Mouse (Mus musculus) right cerebral cortex, postnatal 25 days (tissue): ENCODE measurements at regions not wholly inside any gene's neighbourhood (a gene's known extent, or its start where the extent isn't known, plus 50 kb on each side); places are given as distances from the start of the nearest gene placed in this dataset.
"Not testable (repeated sequence)": the region's sequence is repeated elsewhere in the genome, so short reads cannot be mapped to it uniquely, and the experiment has no call there.

Experiments used
- DNase-seq: peaks from one replicate; pipeline ENCODE4 v3.0.0; 2022

- no peak for DNase-seq
Measured at GRCm38 (mm10) chr12:54516463-54516862, 139.9 kb downstream of the Sptssa start.

DNA sequence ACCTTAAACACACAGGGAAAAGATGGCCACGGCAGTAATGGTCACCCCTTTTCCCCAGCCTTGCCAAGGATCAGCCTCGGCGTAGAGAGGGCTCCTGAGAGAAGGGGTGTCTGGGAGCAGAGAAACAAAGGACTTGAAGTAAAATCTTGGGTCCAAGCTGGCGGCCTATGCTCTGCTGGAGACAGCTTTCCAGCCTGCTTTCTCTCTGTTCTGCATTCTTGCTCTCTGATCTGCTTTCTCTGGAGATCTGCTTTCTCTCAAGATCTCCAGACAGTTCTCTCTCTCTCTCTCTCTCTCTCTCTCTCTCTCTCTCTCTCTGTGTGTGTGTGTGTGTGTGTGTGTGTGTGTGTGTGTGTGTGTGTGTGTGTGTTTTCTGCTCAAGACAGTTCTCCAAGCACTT is 140.3 kb downstream of the Sptssa start:
- DNase-seq, result not testable (repeated sequence)

GRCm38 (mm10) chr12:54509903-54510302 is 146.5 kb downstream of the Sptssa start:
- DNase-seq, result no peak

- DNase-seq, result no peak
Measured at GRCm38 (mm10) chr12:54502775-54503174, 153.6 kb downstream of the Sptssa start.

DNA sequence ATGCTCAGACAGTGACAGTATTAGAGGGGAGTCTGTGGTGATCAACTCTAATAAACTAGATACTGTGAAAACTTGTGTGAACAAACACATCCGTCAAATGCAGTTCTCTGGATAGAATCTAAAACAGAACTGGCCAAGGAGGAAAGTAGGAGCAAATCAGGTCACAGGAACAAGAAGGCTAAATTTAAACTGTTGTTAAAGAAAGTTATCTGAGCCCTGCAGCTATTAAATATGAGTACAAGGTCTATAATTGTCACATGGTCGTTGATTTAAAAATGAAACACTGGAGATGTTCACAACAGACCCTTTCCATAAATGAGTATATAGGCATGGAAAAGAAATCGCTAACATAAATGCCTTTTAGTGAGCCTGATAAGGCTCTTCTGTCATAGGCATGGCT is 156.4 kb downstream of the Sptssa start:
- DNase-seq, result no peak

GRCm38 (mm10) chr12:54495701-54496374 is 160.5 kb downstream of the Sptssa start:
- no peak for DNase-seq

DNA sequence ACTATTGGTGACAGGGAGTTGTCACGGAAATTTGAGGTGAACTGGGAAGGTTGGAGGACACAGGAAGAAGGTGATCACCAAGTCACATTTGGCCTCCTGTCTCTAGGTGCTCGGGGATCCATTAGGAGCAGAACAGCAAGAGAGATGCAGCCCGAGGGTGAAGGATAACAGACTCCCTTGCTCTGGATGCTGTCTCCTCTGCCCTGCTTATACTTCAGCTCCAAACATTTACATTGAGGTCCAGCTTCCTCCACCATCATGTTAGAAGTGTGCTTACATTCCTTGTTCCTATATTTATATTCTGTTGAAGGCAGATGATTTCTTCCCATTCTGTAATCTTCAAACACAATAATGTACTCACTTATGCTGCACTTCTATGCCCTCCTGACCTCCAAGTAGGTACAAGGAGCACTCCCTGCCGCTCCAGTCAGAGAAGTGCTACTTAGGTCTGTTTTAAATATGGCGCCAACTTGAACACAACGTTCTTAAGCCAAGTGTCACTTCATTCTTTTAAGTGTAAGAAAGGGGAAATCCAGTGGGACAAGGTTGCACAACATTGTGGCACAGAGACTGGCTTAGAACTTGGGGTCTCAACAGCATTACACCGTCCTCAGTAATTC is 161.5 kb downstream of the Sptssa start:
- DNase-seq, result no peak

- DNase-seq, result no peak
Measured at GRCm38 (mm10) chr12:54492737-54493136, 163.6 kb downstream of the Sptssa start.

GRCm38 (mm10) chr12:54490460-54490859 is 165.9 kb downstream of the Sptssa start:
- no peak for DNase-seq

DNA sequence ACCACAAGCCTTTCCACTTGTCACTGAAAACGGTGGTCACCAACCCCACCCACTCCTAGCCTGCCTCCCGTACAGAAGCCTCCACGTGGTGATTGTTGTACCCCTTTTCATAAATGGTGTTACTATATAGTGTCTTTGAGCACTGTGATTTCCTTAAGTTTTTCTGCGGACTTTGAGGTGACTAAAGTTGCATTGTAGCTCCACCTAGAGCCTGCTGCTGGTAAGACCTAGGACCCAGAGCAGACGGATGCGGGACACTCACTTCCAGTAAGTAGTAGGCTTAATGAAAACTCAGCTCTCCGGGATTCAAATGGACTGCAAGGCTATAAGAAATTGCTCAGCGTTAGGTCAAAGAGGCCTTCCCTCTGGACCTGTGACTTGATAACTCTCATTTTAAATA is 166.7 kb downstream of the Sptssa start:
- DNase-seq, result peak; percentile 61

- DNase-seq, result no peak
Measured at GRCm38 (mm10) chr12:54487689-54488088, 168.7 kb downstream of the Sptssa start.

- DNase-seq, result no peak
Measured at GRCm38 (mm10) chr12:54482020-54482419, 174.4 kb downstream of the Sptssa start.

DNA sequence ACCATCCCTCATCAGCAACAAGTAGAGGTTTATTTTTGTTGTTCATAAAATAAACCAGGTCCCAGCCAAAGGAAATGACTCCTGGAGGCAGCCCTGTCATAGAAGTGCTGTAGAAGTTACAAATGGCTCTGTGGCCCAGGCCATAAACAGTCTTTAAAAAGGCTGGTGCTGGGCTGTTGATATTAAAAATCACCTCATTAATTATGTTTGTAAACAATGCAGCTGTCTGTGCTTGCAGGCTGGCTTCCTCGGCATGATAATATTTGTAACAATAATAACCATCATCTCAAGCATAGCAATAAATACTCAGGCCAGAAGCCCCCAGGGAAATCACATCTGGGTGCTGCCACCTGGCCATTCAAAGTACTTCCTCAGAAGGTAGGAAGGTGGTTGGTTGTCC is 176.5 kb downstream of the Sptssa start:
- no peak for DNase-seq

DNA sequence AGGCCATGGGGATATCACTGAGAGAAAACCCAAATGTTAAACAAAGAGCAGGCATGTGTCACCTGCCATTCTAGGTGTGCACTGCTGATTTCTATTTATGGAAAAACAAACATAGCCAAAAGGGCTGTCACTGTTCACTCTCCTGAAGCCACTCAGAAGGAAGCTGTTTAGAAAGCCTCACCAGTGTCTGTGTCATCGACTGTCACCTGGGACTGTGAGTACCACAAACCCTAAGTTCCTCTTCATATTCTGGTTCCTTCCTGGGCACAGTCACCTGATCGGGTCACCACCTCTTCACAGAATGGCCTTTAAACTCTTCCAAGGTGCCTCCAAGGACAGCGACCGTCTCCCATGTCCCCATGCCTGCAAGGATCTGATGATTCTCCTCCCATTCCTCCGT is 183.5 kb downstream of the Sptssa start:
- no peak for DNase-seq

DNA sequence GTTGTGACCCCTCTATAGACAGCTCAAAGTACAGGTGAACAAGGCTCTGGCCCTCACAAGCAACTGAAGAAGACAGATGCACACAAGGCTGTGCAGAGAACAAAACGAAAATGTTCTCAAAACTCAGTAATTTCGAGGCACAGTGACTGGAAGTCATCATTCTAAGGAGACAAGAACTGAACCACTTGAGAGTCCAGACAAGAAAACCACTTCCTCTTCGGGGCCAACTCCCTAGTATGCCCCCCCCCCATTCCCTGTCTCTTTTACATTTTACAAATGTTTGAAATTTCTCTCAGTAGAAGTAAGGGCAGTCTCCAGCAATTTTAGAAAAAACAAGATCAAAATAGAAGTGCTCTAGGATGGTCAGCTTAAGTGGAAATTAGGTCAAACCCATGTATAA is 184.0 kb downstream of the Sptssa start:
- no peak for DNase-seq

GRCm38 (mm10) chr12:54467635-54468034 is 188.7 kb downstream of the Sptssa start:
- no peak for DNase-seq

DNA sequence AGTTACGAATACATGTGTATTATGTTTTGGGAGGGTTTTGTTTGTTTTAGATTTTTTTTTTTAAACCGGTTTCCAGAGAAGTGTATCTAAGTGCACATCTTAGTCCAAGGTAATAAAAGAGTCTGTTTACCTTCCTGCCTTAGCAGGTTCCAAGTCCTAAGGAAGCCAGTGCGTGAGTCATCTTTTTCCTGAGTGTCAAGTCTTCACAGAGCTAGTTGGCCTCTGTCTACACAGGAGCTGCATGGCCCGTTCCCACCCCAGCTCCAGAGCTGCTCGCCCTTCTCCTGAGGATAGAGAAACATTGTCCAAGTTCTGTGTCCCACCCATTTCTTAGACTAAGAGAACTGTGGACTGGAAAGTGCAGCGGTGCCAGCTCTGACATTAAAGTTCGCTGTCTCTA is 192.6 kb downstream of the Sptssa start:
- no peak for DNase-seq

- no peak for DNase-seq
Measured at GRCm38 (mm10) chr12:54461411-54461810, 195.0 kb downstream of the Sptssa start.

DNA sequence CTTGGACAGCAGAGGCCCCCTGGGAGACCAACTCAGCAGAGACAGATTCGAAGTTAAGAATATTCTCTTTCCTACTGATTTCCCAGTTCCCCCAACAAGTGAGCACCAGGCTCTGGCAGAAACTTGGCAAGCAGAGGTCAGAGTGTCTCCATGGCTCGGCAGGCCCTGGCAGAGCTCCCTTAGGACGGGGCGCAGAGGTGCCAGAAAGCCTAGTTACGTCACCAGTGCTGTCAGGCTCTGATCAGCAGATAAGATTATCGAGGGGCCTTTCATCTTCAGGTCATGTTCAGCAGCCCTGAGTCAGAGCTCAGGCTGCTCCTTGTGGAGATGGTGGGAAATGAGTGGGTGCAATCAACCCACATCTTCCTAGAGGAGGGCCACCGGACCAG is 196.2 kb downstream of the Sptssa start:
- no peak for DNase-seq

DNA sequence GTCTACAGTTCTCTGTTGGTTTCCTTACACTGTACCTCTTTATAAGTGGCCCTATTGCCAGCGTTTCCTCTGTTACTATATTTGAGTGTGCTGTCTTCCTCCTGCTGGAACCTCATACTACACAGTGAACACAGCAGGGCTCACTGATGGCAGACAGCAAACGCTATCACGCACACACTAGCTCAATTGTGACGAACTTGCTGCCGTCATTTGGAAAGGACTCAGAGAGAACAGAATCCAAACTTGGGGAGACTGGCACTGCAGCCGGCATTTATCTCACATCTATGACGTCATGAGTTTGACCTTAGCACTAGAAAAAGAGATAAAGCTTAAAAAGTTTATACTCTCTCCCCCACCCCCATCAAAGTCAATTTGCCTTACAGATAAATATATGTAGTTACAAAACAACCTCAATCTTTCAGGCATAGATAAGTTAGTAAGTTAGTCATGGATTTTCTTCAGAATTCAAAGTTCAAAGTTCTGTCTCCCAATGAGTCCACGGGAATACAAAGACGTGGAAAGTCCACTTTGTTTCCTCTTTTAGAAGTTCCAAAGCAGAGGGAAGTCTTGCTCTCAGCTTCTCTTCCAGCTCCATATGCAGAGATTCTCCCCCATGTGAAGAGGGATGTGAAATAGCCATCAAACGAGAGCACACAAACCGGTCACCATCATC is 196.8 kb downstream of the Sptssa start:
- no peak for DNase-seq

DNA sequence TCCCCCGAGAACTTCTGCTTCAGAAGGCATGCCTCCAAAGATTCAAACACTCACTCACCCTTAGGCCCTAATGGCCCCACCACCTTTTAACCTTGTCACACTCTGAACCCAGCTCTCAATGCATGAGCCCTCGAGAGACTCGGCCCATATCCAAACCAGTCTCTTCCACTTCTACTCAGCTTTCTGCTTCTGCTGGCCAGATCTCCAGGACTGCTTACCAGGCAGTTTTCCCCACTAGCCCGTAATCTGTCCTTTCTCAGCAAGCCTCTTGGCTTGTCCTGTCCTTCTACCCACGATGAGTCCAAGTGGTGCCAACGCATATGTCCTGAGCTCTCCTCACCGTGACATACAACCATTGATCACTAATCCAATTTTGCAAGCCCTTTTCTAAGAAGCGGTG is 199.6 kb downstream of the Sptssa start:
- no peak for DNase-seq

GRCm38 (mm10) chr12:54454606-54455005 is 201.8 kb downstream of the Sptssa start:
- no peak for DNase-seq

GRCm38 (mm10) chr12:54453343-54453742 is 203.0 kb downstream of the Sptssa start:
- no peak for DNase-seq

DNA sequence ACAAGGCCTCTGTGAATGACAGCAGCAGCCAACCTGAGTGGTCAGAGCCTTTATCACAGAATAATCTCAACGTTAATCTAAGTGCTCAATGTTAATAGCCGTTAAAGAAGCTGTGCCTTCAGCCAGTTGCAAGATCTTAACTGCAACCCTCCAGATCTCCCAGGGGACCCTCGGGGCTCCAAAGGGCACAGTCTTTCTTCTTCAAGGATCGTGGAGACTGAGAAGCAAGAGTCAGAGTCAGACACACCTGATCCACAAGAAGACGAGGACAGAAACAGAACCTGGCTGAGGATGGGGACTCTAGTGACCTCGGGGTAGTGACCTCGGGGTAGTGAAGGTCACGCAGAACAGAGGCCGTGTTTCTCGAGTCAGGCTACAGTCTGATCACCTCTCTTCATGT is 206.0 kb downstream of the Sptssa start:
- no peak for DNase-seq
